Mouse (Mus musculus) heart, adult 2 months (tissue): ENCODE results near the gene Hoxa4. TPM values are rescaled to one million over a fixed set of nuclear protein-coding genes. Genes with fewer than 3 reads are reported as not detected.

ENCODE experiments used
- DNase-seq, 2 experiments: peaks; one replicate each; pipeline ENCODE4 v3.0.0; 2021
- H3K27ac ChIP-seq: fragments of 200-600 bp; 2 replicates; pipeline ENCODE4 v1.8.1; 2022
- H3K27me3 ChIP-seq: fragments of 200-500 bp; 2 replicates; pipeline ENCODE4 v1.6.1; 2012; ENCODE audit warnings: mild to moderate bottlenecking, low read length, inconsistent platforms, mixed read lengths; ENCODE audit not compliant: control insufficient read depth, insufficient read depth
- H3K36me3 ChIP-seq: fragments of 200-500 bp; 2 replicates; pipeline ENCODE4 v1.6.1; 2012; ENCODE audit warnings: low read length, inconsistent platforms; ENCODE audit not compliant: control insufficient read depth, insufficient read depth
- H3K4me1 ChIP-seq: fragments of 200-500 bp; 2 replicates; pipeline ENCODE4 v1.6.1; 2011; ENCODE audit warnings: low read length; ENCODE audit not compliant: control insufficient read depth, insufficient read depth
- H3K4me3 ChIP-seq: fragments of 200-600 bp; 2 replicates; pipeline ENCODE4 v1.8.1; 2022
- H3K79me2 ChIP-seq: fragments of 200-500 bp; replicated peaks from 2 replicates; pipeline ENCODE4 v1.6.1; 2012; ENCODE audit warnings: mild to moderate bottlenecking, inconsistent platforms, low read length, moderate library complexity, mixed read lengths; ENCODE audit not compliant: control insufficient read depth, insufficient read depth
- H3K9ac ChIP-seq: fragments of 200-500 bp; 2 replicates; pipeline ENCODE4 v1.6.1; 2012; ENCODE audit warnings: low read depth, mild to moderate bottlenecking, control low read depth, inconsistent platforms, low read length, mixed read lengths
- CTCF ChIP-seq: fragments of 200-600 bp; IDR thresholded peaks from 2 replicates; pipeline ENCODE4 v1.8.1; 2022; ENCODE audit warnings: antibody characterized with exemption, mild to moderate bottlenecking, moderate library complexity
- EP300 ChIP-seq: fragments of 200-500 bp; IDR thresholded peaks from 2 replicates; pipeline ENCODE4 v1.6.1; 2011; ENCODE audit warnings: low read depth, low read length, control low read depth; ENCODE audit not compliant: insufficient read depth
- POLR2A ChIP-seq: fragments of 200-500 bp; IDR thresholded peaks from 2 replicates; pipeline ENCODE4 v1.6.1; 2011; ENCODE audit warnings: mild to moderate bottlenecking, low read depth, low read length, control low read depth; ENCODE audit not compliant: insufficient read depth
- WGBS: fragments of 180-500 bp; shearing (Covaris S2); methylation state at CpG from one replicate; pipeline ENCODE4 v1.1.7; 2018; 5-methylcytosine and 5-hydroxymethylcytosine counted together
- intact Hi-C: fragments of 180-260 bp; cut with DNase I; formaldehyde crosslinking; loops from one replicate; pipeline ENCODE4 v1.15.1; 2025
- polyA plus RNA-seq: library from polyadenylated mRNA; depleted of rRNA; stranded (reverse); fragments of >200 nt; gene quantifications from 2 replicates; pipeline ENCODE4 v1.2.3, GENCODE M21; 2012
- total RNA-seq, 2 experiments: library from RNA; stranded (reverse); gene quantifications; 2 replicates each; pipeline ENCODE4 v1.2.3; 2021

Hoxa4 gene
- total and polyA plus RNA-seq, 3 experiments, result 0.14 to 0.84 (median 0.34) TPM

DNA sequence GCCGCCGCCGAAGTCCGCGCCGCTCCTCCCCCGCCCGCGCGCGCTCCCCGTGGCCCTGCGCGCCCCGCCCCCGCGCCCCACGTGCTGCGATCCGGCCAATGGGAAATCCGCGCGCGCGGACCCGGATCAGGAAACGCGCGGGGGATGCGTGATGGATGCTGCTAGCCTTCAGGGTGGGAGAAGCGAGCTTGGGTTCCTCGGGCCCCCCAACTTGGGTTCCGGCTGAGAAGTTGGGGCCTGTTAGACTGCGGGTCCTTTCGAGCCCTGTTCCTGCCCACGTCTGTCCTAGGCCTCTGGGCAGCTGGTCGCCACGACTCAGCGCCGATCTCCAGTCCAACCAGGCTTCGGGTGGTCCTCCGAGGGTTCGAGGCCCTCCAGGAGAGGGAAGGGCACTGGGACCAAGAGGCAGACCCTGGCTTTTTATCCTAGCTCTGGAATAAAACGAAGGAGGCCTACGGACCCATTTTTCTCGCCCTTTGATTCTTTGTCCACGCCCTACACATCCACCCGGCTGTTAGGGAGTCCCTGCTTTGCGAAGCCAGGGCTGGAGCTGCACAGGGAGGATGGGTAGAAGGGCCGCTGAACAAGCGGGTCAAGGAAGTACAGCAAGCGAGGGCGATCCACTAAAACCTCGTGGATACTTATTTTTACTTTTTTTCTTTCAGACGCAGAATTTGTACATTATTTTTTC lies 452 bp upstream of the Hoxa4 start:
- Histone ChIP-seq H3K27me3 (peaks cover 15% of the 10 kb centered on the region), H3K36me3 (no peaks in the 10 kb centered on the region), H3K4me3 (peak overlapping the region; percentile 55), H3K4me1 (no peaks in the 10 kb centered on the region), H3K79me2 (no peaks in the 10 kb centered on the region), H3K9ac (peak overlapping the region; percentile 34; the same call in 1 of the 2 replicates), H3K27ac (peak overlapping the region; percentile 52; the same call in 1 of the 2 replicates)
- intact Hi-C loops, result loop anchor here (2.0 to 5.0 kb wide), 2 partner anchors 33 to 105 kb away; partner anchors contain the start of gene Hoxa1
- TF ChIP-seq CTCF, result no peak
- no peak for TF ChIP-seq EP300
- TF ChIP-seq POLR2A, result peak; percentile 21; the same call in 1 of the 2 replicates
- DNase-seq, result peak; percentile 84 to 86
- WGBS, result 2% methylated on average over 36 of the region's 55 CpGs

DNA sequence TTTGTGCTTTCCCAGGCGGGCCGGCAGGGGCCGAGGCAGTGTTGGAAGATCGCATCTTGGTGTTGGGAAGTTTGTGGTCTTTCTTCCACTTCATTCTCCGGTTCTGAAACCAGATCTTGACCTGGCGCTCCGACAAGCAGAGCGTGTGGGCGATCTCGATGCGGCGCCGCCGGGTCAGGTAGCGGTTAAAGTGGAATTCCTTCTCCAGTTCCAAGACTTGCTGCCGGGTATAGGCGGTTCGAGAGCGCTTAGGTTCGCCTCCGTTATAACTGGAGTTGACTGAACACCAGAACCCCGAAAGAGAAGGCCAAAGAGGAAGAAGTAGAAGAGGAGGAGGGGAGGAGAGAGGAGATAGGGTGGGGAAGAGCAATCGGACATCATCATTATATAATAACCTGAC lies 1.1 kb downstream of the Hoxa4 start:
- Histone ChIP-seq H3K4me1 (no peaks in the 10 kb centered on the region), H3K27me3 (peaks cover 20% of the 10 kb centered on the region), H3K9ac (no peak overlapping the region), H3K4me3 (no peak overlapping the region; the same call in 1 of the 2 replicates), H3K36me3 (no peaks in the 10 kb centered on the region), H3K79me2 (no peaks in the 10 kb centered on the region), H3K27ac (no peak overlapping the region; the same call in 1 of the 2 replicates)
- no peak for DNase-seq
- intact Hi-C loops, result loop anchor here (2.0 to 5.0 kb wide), 2 partner anchors 32 to 103 kb away; partner anchors contain the start of gene Hoxa1
- WGBS, result 8% methylated on average over 23 of the region's 23 CpGs
- TF ChIP-seq POLR2A (no peak), CTCF (no peak), EP300 (no peak)

DNA sequence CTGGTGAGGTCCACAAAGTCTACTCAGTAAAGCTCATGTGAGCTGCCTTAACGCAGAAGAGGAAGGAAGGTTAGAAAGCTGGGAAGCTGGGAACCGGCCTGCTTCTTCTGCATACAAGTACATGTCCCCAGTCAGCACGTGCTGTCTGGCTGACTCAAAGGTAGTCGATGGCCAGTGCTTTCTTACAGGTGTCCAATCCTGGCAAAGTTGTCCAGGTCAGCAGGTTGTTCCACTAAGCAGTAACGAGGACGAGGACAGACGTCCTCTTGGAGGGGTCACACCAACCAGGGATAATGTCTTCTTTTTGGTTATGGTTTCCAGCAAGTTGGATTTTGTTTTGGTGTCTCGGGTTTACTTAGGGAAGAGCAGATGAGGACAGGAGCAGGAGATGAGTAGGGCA lies 1.6 kb downstream of the Hoxa4 start:
- peaks cover 20% of the 10 kb centered on the region for H3K27me3 ChIP-seq
- H3K9ac ChIP-seq, result no peak overlapping the region
- WGBS, result 17% methylated on average over 8 of the region's 8 CpGs

DNA sequence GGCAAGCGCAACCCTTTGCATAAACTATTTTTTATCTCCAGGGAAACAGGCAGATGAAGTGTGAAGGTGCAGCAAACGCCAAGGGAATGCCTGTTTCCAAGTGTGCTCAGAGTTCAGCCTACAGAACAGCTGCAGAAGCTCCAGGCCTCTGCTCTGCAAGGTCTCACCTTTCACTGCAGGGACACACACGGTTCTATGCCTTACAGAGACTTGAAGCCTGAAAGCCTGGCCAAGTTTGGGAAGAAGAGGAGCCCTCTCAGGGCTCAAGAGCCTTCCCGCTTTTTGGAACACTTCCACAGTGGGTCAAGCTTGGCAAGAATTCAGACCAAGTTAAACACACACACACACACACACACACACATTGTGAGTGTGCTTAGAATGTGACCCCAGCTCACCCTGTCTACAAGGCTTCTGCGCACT lies 2.4 kb downstream of the Hoxa4 start:
- WGBS, result 18% methylated on average over 5 of the region's 5 CpGs
- TF ChIP-seq CTCF (no peak), EP300 (no peak), POLR2A (no peak)
- no peak for DNase-seq
- peaks cover 26% of the 10 kb centered on the region for H3K27me3 ChIP-seq
- H3K36me3 ChIP-seq, result no peaks in the 10 kb centered on the region
- H3K79me2 ChIP-seq, result no peaks in the 10 kb centered on the region
- intact Hi-C loops, result no loop called here
- no peak overlapping the region for H3K27ac ChIP-seq
- H3K4me1 ChIP-seq, result no peaks in the 10 kb centered on the region
- no peak overlapping the region for H3K4me3 ChIP-seq
- H3K9ac ChIP-seq, result no peak overlapping the region

More for the DNA sequence above, 1.6 kb downstream of the Hoxa4 start:
- intact Hi-C loops, result loop anchor here (2.0 to 5.0 kb wide), 2 partner anchors 31 to 103 kb away; partner anchors contain the start of gene Hoxa1
- no peak for TF ChIP-seq EP300
- no peak for TF ChIP-seq POLR2A
- no peak for TF ChIP-seq CTCF
- Histone ChIP-seq H3K27ac (no peak overlapping the region), H3K36me3 (no peaks in the 10 kb centered on the region), H3K4me3 (no peak overlapping the region), H3K4me1 (no peaks in the 10 kb centered on the region), H3K79me2 (no peaks in the 10 kb centered on the region)
- DNase-seq, result no peak

DNA sequence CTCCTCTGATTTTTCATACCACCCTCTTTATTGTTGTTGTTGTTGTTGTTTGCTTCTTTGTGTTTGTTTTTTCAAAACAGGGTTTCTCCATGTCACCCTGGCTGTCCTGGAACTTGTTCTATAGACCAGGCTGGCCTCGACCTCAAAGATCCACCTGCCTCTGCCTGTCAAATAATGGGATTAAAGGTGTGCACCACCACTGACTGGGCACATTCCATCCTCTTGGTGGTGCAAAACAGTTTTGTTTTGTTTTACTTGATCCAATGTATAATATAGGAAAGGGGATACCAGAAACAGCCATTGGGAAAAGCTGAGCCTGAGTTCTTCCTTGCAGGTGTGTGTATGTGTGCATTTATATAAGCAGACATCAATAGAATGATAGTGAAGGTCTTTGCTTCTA lies 5.1 kb downstream of the Hoxa4 start:
- no peak overlapping the region for H3K27ac ChIP-seq
- DNase-seq, result no peak
- H3K36me3 ChIP-seq, result no peaks in the 10 kb centered on the region
- TF ChIP-seq CTCF (no peak), EP300 (no peak), POLR2A (no peak)
- H3K79me2 ChIP-seq, result no peaks in the 10 kb centered on the region
- no peak overlapping the region for H3K4me3 ChIP-seq
- H3K9ac ChIP-seq, result no peak overlapping the region
- intact Hi-C loops, result no loop called here
- 27% methylated on average over 1 of the region's 1 CpGs for WGBS
- peaks cover 22% of the 10 kb centered on the region for H3K27me3 ChIP-seq
- no peaks in the 10 kb centered on the region for H3K4me1 ChIP-seq

DNA sequence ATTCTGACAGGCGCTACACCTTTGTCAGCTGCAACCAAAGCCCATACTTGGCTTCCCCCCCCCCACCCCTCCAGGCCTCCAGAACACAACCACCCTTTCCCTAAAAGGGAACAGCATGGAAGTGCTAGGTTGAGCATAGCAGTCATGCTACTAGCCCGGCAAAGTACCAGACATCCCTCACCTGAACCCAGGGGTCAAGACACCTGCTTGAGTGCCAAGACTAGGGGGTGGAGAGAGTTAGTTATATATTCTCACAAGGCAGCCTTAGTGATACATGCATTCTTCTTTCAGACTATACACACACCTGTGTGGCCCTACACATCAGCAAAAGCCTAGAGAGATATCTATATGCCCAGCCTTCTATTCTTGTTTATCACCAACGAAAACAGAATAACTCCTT lies 5.7 kb downstream of the Hoxa4 start:
- TF ChIP-seq CTCF (no peak), EP300 (no peak), POLR2A (no peak)
- DNase-seq, result no peak
- H3K27ac ChIP-seq, result no peak overlapping the region
- no peaks in the 10 kb centered on the region for H3K36me3 ChIP-seq
- intact Hi-C loops, result no loop called here
- no peaks in the 10 kb centered on the region for H3K4me1 ChIP-seq
- peaks cover 18% of the 10 kb centered on the region for H3K27me3 ChIP-seq
- H3K4me3 ChIP-seq, result no peak overlapping the region
- no peaks in the 10 kb centered on the region for H3K79me2 ChIP-seq
- 22% methylated on average over 3 of the region's 3 CpGs for WGBS
- H3K9ac ChIP-seq, result no peak overlapping the region
